Mouse (Mus musculus) midbrain, postnatal 0 days (tissue): ENCODE results near the gene Arhgap24. TPM values are rescaled to one million over a fixed set of nuclear protein-coding genes. Genes with fewer than 3 reads are reported as not detected.

Source experiments
- ATAC-seq: fragments of 200-750 bp; cut with Nextera tagmentation; 2 replicates; pipeline ENCODE4 v1.8.0; 2017; ENCODE audit warnings: moderate number of reproducible peaks, mild to moderate bottlenecking, moderate TSS enrichment, moderate library complexity; ENCODE audit not compliant: low FRiP score
- DNase-seq: peaks from one replicate; pipeline ENCODE4 v3.0.0-alpha.2; 2015; ENCODE audit warnings: low spot score
- H3K27ac ChIP-seq: fragments of 300-500 bp; sonication (generic); 2 replicates; pipeline ENCODE4 v1.5.1; 2014; ENCODE audit warnings: low read depth, mild to moderate bottlenecking, low read length, mixed read lengths
- H3K27me3 ChIP-seq: fragments of 300-500 bp; sonication (generic); 2 replicates; pipeline ENCODE4 v1.6.1; 2014; ENCODE audit warnings: low read length, control low read depth, mixed read lengths; ENCODE audit not compliant: insufficient read depth
- H3K36me3 ChIP-seq: fragments of 300-500 bp; sonication (generic); 2 replicates; pipeline ENCODE4 v1.6.1; 2014; ENCODE audit warnings: low read length, control low read depth, mixed read lengths; ENCODE audit not compliant: insufficient read depth
- H3K4me1 ChIP-seq: fragments of 300-500 bp; sonication (generic); 2 replicates; pipeline ENCODE4 v1.6.1; 2014; ENCODE audit warnings: mild to moderate bottlenecking, control low read depth, antibody characterized with exemption, low read length, mixed read lengths; ENCODE audit not compliant: insufficient read depth
- H3K4me2 ChIP-seq: fragments of 300-500 bp; sonication (generic); 2 replicates; pipeline ENCODE4 v1.6.1; 2014; ENCODE audit warnings: low read depth, mild to moderate bottlenecking, low read length, mixed read lengths; ENCODE audit not compliant: poor library complexity, severe bottlenecking
- H3K4me3 ChIP-seq: fragments of 300-500 bp; sonication (generic); 2 replicates; pipeline ENCODE4 v1.5.1; 2014; ENCODE audit warnings: low read depth, mild to moderate bottlenecking, low read length, moderate library complexity
- H3K9ac ChIP-seq: fragments of 300-500 bp; sonication (generic); replicated peaks from 2 replicates; pipeline ENCODE4 v1.6.1; 2014; ENCODE audit warnings: mild to moderate bottlenecking, low read length, moderate library complexity, mixed read lengths; ENCODE audit not compliant: poor library complexity, severe bottlenecking
- H3K9me3 ChIP-seq: fragments of 300-500 bp; sonication (generic); 2 replicates; pipeline ENCODE4 v1.6.1; 2016; ENCODE audit warnings: low read length, control low read depth
- CTCF ChIP-seq: IDR thresholded peaks from 2 replicates; pipeline ENCODE4 v1.5.1; 2016; ENCODE audit warnings: antibody characterized with exemption, mild to moderate bottlenecking
- WGBS: fragments of 180-500 bp; shearing (Covaris S2); extraction: QIAGEN DNeasy Blood & Tissue Kit; methylation state at CpG from one replicate; pipeline ENCODE4 v1.1.7; 2014; 5-methylcytosine and 5-hydroxymethylcytosine counted together
- polyA plus RNA-seq: library from polyadenylated mRNA; unstranded; fragments of >200 nt; fragmentation: Nextera tagmentation; extraction: Ambion mirVana; gene quantifications from 2 replicates; pipeline ENCODE4 v1.2.1, GENCODE M21; 2015
- total RNA-seq: library from RNA; depleted of rRNA; stranded (reverse); fragments of >200 nt; gene quantifications from 2 replicates; pipeline ENCODE4 v1.2.3, GENCODE M21; 2014

Gene Arhgap24
- total and polyA plus RNA-seq, 2 experiments from 2014 or later, result 14.6 to 19.3 TPM

DNA sequence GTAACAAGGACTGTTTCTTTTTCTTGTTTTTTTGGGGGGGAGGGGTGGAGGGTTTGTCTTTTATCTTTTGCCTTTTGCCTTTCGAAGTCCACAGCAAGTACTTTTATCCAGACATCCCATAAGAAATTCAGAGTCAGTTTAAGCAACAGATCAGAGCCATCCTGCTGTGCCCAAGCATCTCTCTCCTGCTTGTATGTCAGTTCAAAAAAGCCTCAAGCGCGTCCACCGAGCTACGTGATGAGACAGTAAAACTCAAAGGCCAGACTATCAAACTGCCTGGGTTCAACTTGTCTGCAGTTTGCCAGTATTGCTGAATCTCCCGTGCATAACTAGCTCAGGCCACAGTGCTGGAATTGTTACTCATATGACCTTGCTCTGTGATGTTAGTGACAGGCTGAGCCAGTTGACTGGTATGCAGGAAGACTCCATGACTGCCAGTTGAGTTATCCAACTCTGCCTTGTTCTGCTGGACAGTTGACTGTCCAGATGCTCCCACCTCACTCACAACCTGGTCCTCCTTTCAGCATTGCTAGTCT, 418.6 kb downstream of the Arhgap24 start:
- Histone ChIP-seq H3K27ac (no peak overlapping the region), H3K27me3 (no peaks in the 10 kb centered on the region), H3K4me1 (no peaks in the 10 kb centered on the region), H3K9ac (no peak overlapping the region), H3K9me3 (no peaks in the 10 kb centered on the region), H3K4me3 (no peak overlapping the region), H3K36me3 (no peaks in the 10 kb centered on the region), H3K4me2 (no peak overlapping the region)
- DNase-seq (no peak), ATAC-seq (no peak)
- 39% methylated on average over 6 of the region's 6 CpGs for WGBS
- TF ChIP-seq CTCF, result no peak

DNA sequence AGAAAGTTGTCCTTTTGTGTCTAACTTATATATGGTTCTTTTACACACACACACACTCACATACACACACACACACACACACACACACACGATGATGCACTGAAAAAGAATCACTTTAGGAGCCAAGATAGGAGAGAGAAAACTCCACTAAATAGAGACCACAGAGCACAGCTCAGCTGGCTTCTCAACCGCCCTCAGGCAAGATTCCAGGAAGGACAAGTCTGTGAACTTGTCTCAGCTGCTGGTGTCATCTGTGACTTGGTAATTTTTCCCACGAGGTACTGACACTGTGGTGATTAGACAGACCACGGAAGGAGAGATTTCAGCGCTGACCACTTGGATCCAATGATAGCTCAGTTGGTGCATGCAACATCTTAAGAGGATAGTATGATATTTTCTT, 420.0 kb downstream of the Arhgap24 start:
- H3K9me3 ChIP-seq, result no peaks in the 10 kb centered on the region
- ATAC-seq (no peak), DNase-seq (no peak)
- no peaks in the 10 kb centered on the region for H3K27me3 ChIP-seq
- no peak overlapping the region for H3K9ac ChIP-seq
- no peak overlapping the region for H3K27ac ChIP-seq
- H3K4me3 ChIP-seq, result no peak overlapping the region
- no peaks in the 10 kb centered on the region for H3K4me1 ChIP-seq
- 76% methylated on average over 5 of the region's 5 CpGs for WGBS
- no peaks in the 10 kb centered on the region for H3K36me3 ChIP-seq
- H3K4me2 ChIP-seq, result no peak overlapping the region
- TF ChIP-seq CTCF, result no peak

DNA sequence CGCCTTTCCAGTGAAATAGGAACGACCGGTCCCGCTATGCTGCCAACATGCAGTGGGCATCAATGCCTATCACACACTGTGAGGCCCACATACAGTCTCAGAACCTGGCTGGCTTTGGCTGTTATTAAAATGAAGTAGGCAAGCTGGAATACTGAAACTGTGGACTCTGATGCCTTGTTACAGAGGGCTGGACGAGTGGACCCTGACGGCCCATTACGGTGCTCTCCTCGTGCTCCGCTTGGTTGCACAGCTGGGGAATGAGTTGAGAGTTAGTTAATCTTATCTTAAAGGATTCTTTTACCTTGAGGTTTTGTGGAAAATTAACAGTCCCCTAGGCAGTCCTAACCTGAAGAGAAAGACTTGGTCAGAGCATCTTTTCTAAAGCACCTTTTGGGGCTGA, 422.3 kb downstream of the Arhgap24 start:
- DNase-seq (no peak), ATAC-seq (no peak)
- WGBS, result 76% methylated on average over 9 of the region's 9 CpGs
- no peak overlapping the region for H3K27ac ChIP-seq
- H3K36me3 ChIP-seq, result no peaks in the 10 kb centered on the region
- H3K4me3 ChIP-seq, result no peak overlapping the region
- H3K4me2 ChIP-seq, result no peak overlapping the region
- H3K9ac ChIP-seq, result no peak overlapping the region
- H3K27me3 ChIP-seq, result no peaks in the 10 kb centered on the region
- no peak for TF ChIP-seq CTCF
- H3K9me3 ChIP-seq, result no peaks in the 10 kb centered on the region
- H3K4me1 ChIP-seq, result no peaks in the 10 kb centered on the region

DNA sequence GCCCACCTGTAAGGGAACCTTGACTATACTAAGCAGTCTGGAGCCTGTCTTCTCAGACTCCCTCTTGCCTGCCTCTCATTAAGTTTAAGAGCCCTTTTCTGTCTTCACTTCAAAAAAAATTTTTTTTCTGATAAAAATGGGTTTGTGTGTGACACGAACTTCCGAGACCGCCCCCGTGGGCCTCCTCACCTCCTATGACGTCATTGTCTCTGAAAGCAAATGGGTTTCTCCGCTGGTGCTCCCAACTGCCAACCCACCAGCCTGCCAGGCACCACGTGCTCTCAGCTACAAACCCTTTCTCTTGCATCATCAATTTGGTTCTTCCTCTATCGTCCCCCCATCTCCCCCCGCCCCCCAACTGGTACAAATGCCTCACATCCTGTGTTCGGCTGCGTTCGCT, 422.9 kb downstream of the Arhgap24 start:
- Histone ChIP-seq H3K4me1 (no peaks in the 10 kb centered on the region), H3K4me2 (no peak overlapping the region), H3K4me3 (no peak overlapping the region), H3K36me3 (no peaks in the 10 kb centered on the region), H3K9me3 (no peaks in the 10 kb centered on the region), H3K27me3 (no peaks in the 10 kb centered on the region), H3K27ac (no peak overlapping the region; the same call in 1 of the 2 replicates), H3K9ac (no peak overlapping the region)
- TF ChIP-seq CTCF, result no peak
- ATAC-seq (no peak), DNase-seq (no peak)
- 83% methylated on average over 12 of the region's 12 CpGs for WGBS

DNA sequence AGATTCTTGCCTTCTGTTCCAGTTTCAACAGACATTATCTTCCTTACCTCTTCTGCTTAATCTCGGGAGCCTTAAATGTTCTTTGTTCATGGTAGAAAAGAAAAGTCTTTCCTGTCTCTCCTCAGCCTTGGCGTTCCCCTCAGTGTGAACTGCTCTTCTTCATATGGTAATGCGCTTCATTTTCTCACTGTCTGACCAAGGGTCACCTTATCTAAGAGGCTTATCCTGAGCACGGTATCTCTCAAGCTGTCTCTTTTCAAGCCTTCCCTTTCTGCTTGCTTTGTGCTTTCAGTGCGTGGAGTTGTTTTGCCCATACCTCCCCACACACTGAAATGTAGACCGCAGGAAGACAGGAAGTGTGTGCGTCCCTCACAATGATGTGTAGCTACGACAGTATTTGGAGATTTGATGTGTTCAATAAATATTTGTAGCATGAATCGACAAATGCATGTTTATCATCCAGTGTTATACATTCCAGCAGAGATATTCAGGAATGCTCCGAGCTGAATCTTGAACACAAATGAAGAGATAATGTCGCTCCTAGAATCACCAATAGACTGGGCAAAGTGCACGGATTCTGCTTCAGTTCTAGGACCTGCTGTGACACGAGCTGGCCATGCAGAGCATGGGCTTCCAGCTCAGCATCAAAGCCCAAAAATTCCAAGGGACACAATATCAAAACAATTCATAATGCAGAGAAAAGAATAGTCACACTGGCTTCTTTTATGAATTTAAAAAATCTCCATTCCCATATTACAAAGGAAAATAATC, 424.4 kb downstream of the Arhgap24 start:
- TF ChIP-seq CTCF, result no peak
- Histone ChIP-seq H3K4me3 (no peak overlapping the region), H3K4me2 (no peak overlapping the region), H3K4me1 (no peaks in the 10 kb centered on the region), H3K9ac (no peak overlapping the region), H3K27ac (no peak overlapping the region; the same call in 1 of the 2 replicates), H3K9me3 (no peaks in the 10 kb centered on the region), H3K36me3 (no peaks in the 10 kb centered on the region), H3K27me3 (no peaks in the 10 kb centered on the region)
- 29% methylated on average over 13 of the region's 13 CpGs for WGBS
- DNase-seq, result no peak
- no peak for ATAC-seq

DNA sequence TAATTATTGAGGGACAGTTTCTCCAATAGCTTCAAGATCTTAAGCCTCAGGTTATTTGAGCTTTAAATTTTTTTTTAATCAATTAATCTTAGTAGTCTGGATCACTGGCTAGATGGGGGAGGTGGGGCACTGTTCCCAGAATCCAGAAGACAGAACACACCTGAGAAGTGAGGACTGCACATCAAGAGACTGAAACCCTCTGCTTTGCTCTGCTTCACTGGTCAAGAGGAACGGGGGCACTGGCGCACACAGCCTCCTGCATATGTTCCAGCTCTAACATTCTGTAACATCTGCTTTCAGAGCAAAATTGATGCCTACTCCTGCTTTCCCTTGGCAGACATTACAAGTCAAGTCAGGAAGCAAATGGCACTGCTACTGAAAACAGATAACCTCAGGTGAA, 439.0 kb downstream of the Arhgap24 start:
- Histone ChIP-seq H3K9me3 (no peaks in the 10 kb centered on the region), H3K4me2 (no peak overlapping the region), H3K9ac (no peak overlapping the region), H3K4me1 (no peaks in the 10 kb centered on the region), H3K36me3 (peaks cover 8% of the 10 kb centered on the region), H3K4me3 (no peak overlapping the region), H3K27me3 (no peaks in the 10 kb centered on the region), H3K27ac (no peak overlapping the region)
- no peak for TF ChIP-seq CTCF
- 78% methylated on average over 2 of the region's 2 CpGs for WGBS
- ATAC-seq, result no peak
- DNase-seq, result no peak
